Mouse (Mus musculus) G1E (cell line): ENCODE results near the gene Serpine2.

Experiments
- CTCF ChIP-seq: IDR thresholded peaks from 2 replicates; pipeline ENCODE4 v1.5.1; 2012; ENCODE audit warnings: low read depth, low read length, inconsistent platforms, mixed read lengths
- GATA2 ChIP-seq: IDR thresholded peaks from 2 replicates; pipeline ENCODE4 v1.6.1; 2012; ENCODE audit warnings: low read depth, low read length, inconsistent platforms, borderline replicate concordance
- POLR2AphosphoS5 ChIP-seq: IDR thresholded peaks from 2 replicates; pipeline ENCODE4 v1.6.1; 2012; ENCODE audit warnings: low read depth, low read length, inconsistent platforms; ENCODE audit not compliant: insufficient replicate concordance
- TAL1 ChIP-seq: conservative IDR thresholded peaks from 2 replicates; pipeline ENCODE4 v1.6.1; 2012; ENCODE audit warnings: low read depth, low read length, inconsistent platforms, mixed read lengths

- TF ChIP-seq CTCF (no peak), POLR2AphosphoS5 (no peak), TAL1 (no peak), GATA2 (no peak)
Measured at GRCm38 (mm10) chr1:79759006-79759405, 102.0 kb downstream of the Serpine2 start.
